Comparison of ENCODE assay signal across 27 mouse cellular contexts in genomic region chr3:128795931-128796330, GRCm38 (mm10).
"Had no signal": no experiment of that assay in that cellular context is flagged by ENCODE, and none has a peak within 500 bp of the region (broad histone marks: within the 10 kb centered on the region; RNA-seq: fewer than 3 reads in every experiment).

No protein-coding gene starts in this region.

- H3K9ac ChIP-seq: heart, embryonic 13.5 days; heart, embryonic 15.5 days; hindbrain, embryonic 13.5 days; hindbrain, embryonic 15.5 days; kidney, embryonic 15.5 days; limb, embryonic 12.5 days; limb, embryonic 15.5 days; liver, embryonic 12.5 days; liver, embryonic 14.5 days had no signal

- DNase-seq: gastrocnemius, adult 2 months; gastrocnemius, postnatal 10 days; gastrocnemius, postnatal 25 days; heart, adult 18-20 months; heart, postnatal 14 days; heart, postnatal 36 days; kidney, adult 11 months; kidney, adult 2 months; kidney, adult 9 months; kidney, postnatal 14 days; kidney, postnatal 36 days; layer of hippocampus, adult 9-11 months; layer of hippocampus, postnatal 36 days; left cerebral cortex, postnatal 4 days had no signal

- H3K36me3 ChIP-seq: heart, embryonic 13.5 days; heart, embryonic 15.5 days; hindbrain, embryonic 13.5 days; hindbrain, embryonic 15.5 days; kidney, embryonic 15.5 days; limb, embryonic 12.5 days; limb, embryonic 15.5 days; liver, embryonic 12.5 days had no signal

- ATAC-seq: hindbrain, postnatal 0 days; intestine, embryonic 16.5 days; liver, embryonic 12.5 days had no signal

- H3K4me2 ChIP-seq: heart, embryonic 11.5 days; heart, embryonic 13.5 days; heart, embryonic 15.5 days; hindbrain, embryonic 13.5 days; hindbrain, embryonic 15.5 days; kidney, embryonic 15.5 days; limb, embryonic 12.5 days; limb, embryonic 15.5 days; liver, embryonic 12.5 days had no signal

- H3K27ac ChIP-seq: gastrocnemius, adult 2 months; heart, embryonic 13.5 days; heart, embryonic 15.5 days; hindbrain, embryonic 13.5 days; hindbrain, embryonic 15.5 days; hindbrain, postnatal 0 days; kidney, embryonic 15.5 days; kidney, postnatal 0 days; limb, embryonic 12.5 days; limb, embryonic 15.5 days; liver, embryonic 12.5 days; liver, embryonic 14.5 days had no signal

- H3K4me1 ChIP-seq: heart, embryonic 13.5 days; heart, embryonic 15.5 days; hindbrain, embryonic 13.5 days; hindbrain, embryonic 15.5 days; kidney, embryonic 15.5 days; limb, embryonic 12.5 days; limb, embryonic 15.5 days; liver, embryonic 12.5 days had no signal

- H3K9me3 ChIP-seq: heart, embryonic 13.5 days; heart, embryonic 15.5 days; hindbrain, embryonic 13.5 days; hindbrain, embryonic 15.5 days; kidney, embryonic 15.5 days; limb, embryonic 12.5 days; limb, embryonic 15.5 days; liver, embryonic 12.5 days had no signal

- H3K4me3 ChIP-seq: gastrocnemius, adult 2 months; heart, embryonic 13.5 days; heart, embryonic 15.5 days; hindbrain, embryonic 13.5 days; hindbrain, embryonic 15.5 days; kidney, embryonic 15.5 days; limb, embryonic 12.5 days; limb, embryonic 15.5 days; liver, embryonic 12.5 days had no signal

- H3K27me3 ChIP-seq: heart, embryonic 13.5 days; heart, embryonic 15.5 days; hindbrain, embryonic 13.5 days; hindbrain, embryonic 15.5 days; kidney, embryonic 15.5 days; limb, embryonic 12.5 days; limb, embryonic 15.5 days; liver, embryonic 12.5 days had no signal
